Mouse (Mus musculus) liver, embryonic 13.5 days (tissue): ENCODE data around the gene Supt16. TPM values are rescaled to one million over a fixed set of nuclear protein-coding genes. Genes with fewer than 3 reads are reported as not detected.

Experiments used
- ATAC-seq: fragments of 200-750 bp; cut with Nextera tagmentation; 2 replicates; pipeline ENCODE4 v1.8.0; 2017; ENCODE audit warnings: low read depth, mild to moderate bottlenecking, moderate number of reproducible peaks, moderate library complexity
- DNase-seq: peaks from one replicate; pipeline ENCODE4 v3.0.0; 2022
- H3K27ac ChIP-seq: fragments of 300-500 bp; sonication (generic); 2 replicates; pipeline ENCODE4 v1.5.1; 2015; ENCODE audit warnings: moderate library complexity, mild to moderate bottlenecking, inconsistent platforms
- H3K27me3 ChIP-seq: fragments of 300-500 bp; sonication (generic); 2 replicates; pipeline ENCODE4 v1.6.1; 2015; ENCODE audit warnings: mild to moderate bottlenecking, inconsistent platforms
- H3K36me3 ChIP-seq: fragments of 300-500 bp; sonication (generic); 2 replicates; pipeline ENCODE4 v1.6.1; 2015; ENCODE audit warnings: mild to moderate bottlenecking, inconsistent platforms
- H3K4me1 ChIP-seq: fragments of 300-500 bp; sonication (generic); replicated peaks from 2 replicates; pipeline ENCODE4 v1.6.1; 2015; ENCODE audit warnings: inconsistent platforms
- H3K4me2 ChIP-seq: fragments of 300-500 bp; sonication (generic); 2 replicates; pipeline ENCODE4 v1.6.1; 2015; ENCODE audit warnings: inconsistent platforms, mild to moderate bottlenecking, moderate library complexity
- H3K4me3 ChIP-seq: fragments of 300-500 bp; sonication (generic); replicated peaks from 2 replicates; pipeline ENCODE4 v1.5.1; 2015; ENCODE audit warnings: mild to moderate bottlenecking, inconsistent platforms
- H3K9ac ChIP-seq: fragments of 300-500 bp; sonication (generic); 2 replicates; pipeline ENCODE4 v1.6.1; 2015; ENCODE audit warnings: mild to moderate bottlenecking, inconsistent platforms
- H3K9me3 ChIP-seq: fragments of 300-500 bp; sonication (generic); replicated peaks from 2 replicates; pipeline ENCODE4 v1.6.1; 2016; ENCODE audit warnings: inconsistent platforms
- WGBS: fragments of 180-500 bp; shearing (Covaris S2); methylation state at CpG from one replicate; pipeline ENCODE4 v1.1.7; 2015; ENCODE audit not compliant: insufficient replicate concordance; 5-methylcytosine and 5-hydroxymethylcytosine counted together
- polyA plus RNA-seq: library from polyadenylated mRNA; unstranded; fragments of >200 nt; fragmentation: Nextera tagmentation; extraction: Ambion mirVana; gene quantifications from 2 replicates; pipeline ENCODE4 v1.2.1, GENCODE M21; 2015

The Supt16 gene
- polyA plus RNA-seq, 1 experiment from 2014 or later = 45.6 TPM

- no peak for DNase-seq
- Histone ChIP-seq H3K27ac (no peak overlapping the region), H3K9ac (no peak overlapping the region), H3K4me1 (peaks cover 14% of the 10 kb centered on the region), H3K4me2 (no peak overlapping the region), H3K9me3 (no peaks in the 10 kb centered on the region), H3K27me3 (peaks cover 3% of the 10 kb centered on the region; the same call in 1 of the 2 replicates), H3K36me3 (no peaks in the 10 kb centered on the region), H3K4me3 (no peak overlapping the region)
- ATAC-seq = no peak
- 43% methylated on average over 1 of the region's 1 CpGs for WGBS
These were observed 83.1 kb downstream of the Supt16 start for GRCm38 (mm10) chr14:52114101-52114500.

Other genes starting within 250 kb of the Supt16 start
- 16.5 and 19.7 TPM in 2 replicates for gene Arhgef40, start 212.7 kb downstream of the Supt16 start, polyA plus RNA-seq
- 0.09 and 0.20 TPM in 2 replicates for gene Tmem253, start 181.8 kb downstream of the Supt16 start, polyA plus RNA-seq
- gene Zfp219, start 176.7 kb downstream of the Supt16 start, polyA plus RNA-seq = 10.1 and 10.5 TPM in 2 replicates
- gene Olfr221, start 155.0 kb downstream of the Supt16 start, polyA plus RNA-seq = not detected in 2 replicates
- 388 and 457 TPM in 2 replicates for gene Hnrnpc, start 93.4 kb downstream of the Supt16 start, polyA plus RNA-seq
- 63.8 and 64.0 TPM in 2 replicates for gene Rpgrip1, start 86.7 kb downstream of the Supt16 start, polyA plus RNA-seq
- gene Chd8, start 60.4 kb upstream of the Supt16 start, polyA plus RNA-seq = 12.1 TPM in 2 replicates
- gene Tox4, start 81.7 kb upstream of the Supt16 start, polyA plus RNA-seq = 19.8 and 20.5 TPM in 2 replicates
- 2.6 and 3.0 TPM in 2 replicates for gene Rab2b, start 82.1 kb upstream of the Supt16 start, polyA plus RNA-seq
- 20.6 and 21.9 TPM in 2 replicates for gene Mettl3, start 107.7 kb upstream of the Supt16 start, polyA plus RNA-seq
- gene Sall2, start 131.3 kb upstream of the Supt16 start, polyA plus RNA-seq = 1.2 and 1.5 TPM in 2 replicates
- not detected in 2 replicates for gene Olfr1513, start 159.0 kb upstream of the Supt16 start, polyA plus RNA-seq
- gene Olfr1512, start 181.8 kb upstream of the Supt16 start, polyA plus RNA-seq = not detected in 2 replicates
- gene Olfr1511, start 200.0 kb upstream of the Supt16 start, polyA plus RNA-seq = not detected in 2 replicates
- gene Olfr1510, start 217.0 kb upstream of the Supt16 start, polyA plus RNA-seq = not detected in 2 replicates
- not detected in 2 replicates for gene Olfr1509, start 245.6 kb upstream of the Supt16 start, polyA plus RNA-seq